Mouse (Mus musculus): ENCODE results near the gene Nudt4. TPM values are rescaled to one million over a fixed set of nuclear protein-coding genes. Genes with fewer than 3 reads are reported as not detected.

Nudt4 gene
- total and polyA plus RNA-seq, 3 experiments, result 13.9 to 53.5 (median 42.9) TPM

- ATAC-seq (ENCODE audit: extremely low read depth, insufficient number of reproducible peaks, low FRiP score, poor library complexity, severe bottlenecking), result no peak
- no peak overlapping the region for H3K4me3 ChIP-seq (ENCODE audit: low read depth, low read length)
- TF ChIP-seq GATA1 (IDR thresholded peaks at IDR 0.05; ENCODE audit: borderline replicate concordance, low read length) (no peak), CTCF (IDR thresholded peaks at IDR 0.05; ENCODE audit: low read depth, low read length) (no peak), POLR2AphosphoS5 (IDR thresholded peaks at IDR 0.05; ENCODE audit: insufficient replicate concordance, low read depth, low read length) (no peak), GATA2 (IDR thresholded peaks at IDR 0.05; ENCODE audit: borderline replicate concordance, low read depth, low read length) (no peak), TAL1 (conservative IDR thresholded peaks at IDR 0.05; ENCODE audit: low read depth, low read length) (no peak)
- H3K36me3 ChIP-seq (replicated peaks), result peaks cover 28% of the 10 kb centered on the region
- no peak for DNase-seq (ENCODE audit: low spot score)
- H3K4me1 ChIP-seq (ENCODE audit: insufficient read depth, low read depth, low read length), result peaks cover 39% of the 10 kb centered on the region
- no peaks in the 10 kb centered on the region for H3K27me3 ChIP-seq (ENCODE audit: insufficient read depth, low read length)
- H3K9me3 ChIP-seq (replicated peaks), result no peaks in the 10 kb centered on the region
Observed at GRCm38 (mm10) chr10:95530551-95531121, 33.3 kb downstream of the Nudt4 start.

- no peaks in the 10 kb centered on the region for H3K9me3 ChIP-seq (replicated peaks)
- peaks cover 24% of the 10 kb centered on the region for H3K4me1 ChIP-seq (ENCODE audit: insufficient read depth, low read depth, low read length)
- DNase-seq (ENCODE audit: low spot score) (no peak), ATAC-seq (ENCODE audit: extremely low read depth, insufficient number of reproducible peaks, low FRiP score, poor library complexity, severe bottlenecking) (no peak)
- H3K36me3 ChIP-seq (replicated peaks), result peaks cover 33% of the 10 kb centered on the region
- TF ChIP-seq GATA2 (IDR thresholded peaks at IDR 0.05; ENCODE audit: borderline replicate concordance, low read depth, low read length) (no peak), GATA1 (IDR thresholded peaks at IDR 0.05; ENCODE audit: borderline replicate concordance, low read length) (no peak), TAL1 (conservative IDR thresholded peaks at IDR 0.05; ENCODE audit: low read depth, low read length) (no peak), CTCF (IDR thresholded peaks at IDR 0.05; ENCODE audit: low read depth, low read length) (no peak), POLR2AphosphoS5 (IDR thresholded peaks at IDR 0.05; ENCODE audit: insufficient replicate concordance, low read depth, low read length) (no peak)
- H3K27me3 ChIP-seq (ENCODE audit: insufficient read depth, low read length), result no peaks in the 10 kb centered on the region
- H3K4me3 ChIP-seq (ENCODE audit: low read depth, low read length), result no peak overlapping the region
Observed at GRCm38 (mm10) chr10:95526495-95527122, 37.3 kb downstream of the Nudt4 start.

- DNase-seq (ENCODE audit: low spot score) (no peak), ATAC-seq (ENCODE audit: extremely low read depth, insufficient number of reproducible peaks, low FRiP score, poor library complexity, severe bottlenecking) (no peak)
- Histone ChIP-seq H3K4me1 (ENCODE audit: insufficient read depth, low read depth, low read length) (peaks cover 24% of the 10 kb centered on the region), H3K4me3 (ENCODE audit: low read depth, low read length) (no peak overlapping the region), H3K9me3 (replicated peaks) (no peaks in the 10 kb centered on the region), H3K36me3 (replicated peaks) (peaks cover 35% of the 10 kb centered on the region), H3K27me3 (ENCODE audit: insufficient read depth, low read length) (no peaks in the 10 kb centered on the region)
- TF ChIP-seq POLR2AphosphoS5 (IDR thresholded peaks at IDR 0.05; ENCODE audit: insufficient replicate concordance, low read depth, low read length), result no peak
- TF ChIP-seq GATA2 (IDR thresholded peaks at IDR 0.05; ENCODE audit: borderline replicate concordance, low read depth, low read length), result no peak
- TF ChIP-seq TAL1 (conservative IDR thresholded peaks at IDR 0.05; ENCODE audit: low read depth, low read length), result no peak
- no peak for TF ChIP-seq GATA1 (IDR thresholded peaks at IDR 0.05; ENCODE audit: borderline replicate concordance, low read length)
- no peak for TF ChIP-seq CTCF (IDR thresholded peaks at IDR 0.05; ENCODE audit: low read depth, low read length)
Observed at GRCm38 (mm10) chr10:95525871-95526270, 38.1 kb downstream of the Nudt4 start.

- H3K4me3 ChIP-seq (ENCODE audit: low read depth, low read length), result no peak overlapping the region
- H3K9me3 ChIP-seq (replicated peaks), result no peaks in the 10 kb centered on the region
- peaks cover 34% of the 10 kb centered on the region for H3K36me3 ChIP-seq (replicated peaks)
- no peaks in the 10 kb centered on the region for H3K27me3 ChIP-seq (ENCODE audit: insufficient read depth, low read length)
- TF ChIP-seq CTCF (IDR thresholded peaks at IDR 0.05; ENCODE audit: low read depth, low read length) (no peak), TAL1 (conservative IDR thresholded peaks at IDR 0.05; ENCODE audit: low read depth, low read length) (no peak)
- peaks cover 20% of the 10 kb centered on the region for H3K4me1 ChIP-seq (ENCODE audit: insufficient read depth, low read depth, low read length)
- DNase-seq (ENCODE audit: low spot score), result no peak
- no peak for ATAC-seq (ENCODE audit: extremely low read depth, insufficient number of reproducible peaks, low FRiP score, poor library complexity, severe bottlenecking)
Observed at GRCm38 (mm10) chr10:95525037-95525675, 38.8 kb downstream of the Nudt4 start.

GRCm38 (mm10) chr10:95517656-95518055, 46.3 kb downstream of the Nudt4 start:
- ATAC-seq (ENCODE audit: extremely low read depth, insufficient number of reproducible peaks, low FRiP score, poor library complexity, severe bottlenecking) (no peak), DNase-seq (ENCODE audit: low spot score) (no peak)
- peaks cover 41% of the 10 kb centered on the region for H3K4me1 ChIP-seq (ENCODE audit: insufficient read depth, low read depth, low read length)
- H3K36me3 ChIP-seq (replicated peaks), result peaks cover 29% of the 10 kb centered on the region
- no peak overlapping the region for H3K4me3 ChIP-seq (ENCODE audit: low read depth, low read length)
- no peak for TF ChIP-seq GATA1 (IDR thresholded peaks at IDR 0.05; ENCODE audit: borderline replicate concordance, low read length)
- TF ChIP-seq POLR2AphosphoS5 (IDR thresholded peaks at IDR 0.05; ENCODE audit: insufficient replicate concordance, low read depth, low read length), result no peak
- TF ChIP-seq GATA2 (IDR thresholded peaks at IDR 0.05; ENCODE audit: borderline replicate concordance, low read depth, low read length), result no peak
- TF ChIP-seq TAL1 (conservative IDR thresholded peaks at IDR 0.05; ENCODE audit: low read depth, low read length), result no peak
- TF ChIP-seq CTCF (IDR thresholded peaks at IDR 0.05; ENCODE audit: low read depth, low read length), result no peak
- no peaks in the 10 kb centered on the region for H3K27me3 ChIP-seq (ENCODE audit: insufficient read depth, low read length)
- H3K9me3 ChIP-seq (replicated peaks), result no peaks in the 10 kb centered on the region

- Histone ChIP-seq H3K36me3 (replicated peaks) (peaks cover 14% of the 10 kb centered on the region), H3K9me3 (replicated peaks) (peaks cover 5% of the 10 kb centered on the region), H3K4me1 (ENCODE audit: insufficient read depth, low read depth, low read length) (peaks cover 43% of the 10 kb centered on the region), H3K27me3 (ENCODE audit: insufficient read depth, low read length) (no peaks in the 10 kb centered on the region), H3K4me3 (ENCODE audit: low read depth, low read length) (peak overlapping the region; percentile 92)
- ATAC-seq (ENCODE audit: extremely low read depth, insufficient number of reproducible peaks, low FRiP score, poor library complexity, severe bottlenecking) (no peak), DNase-seq (ENCODE audit: low spot score) (peak; percentile 42)
- no peak for TF ChIP-seq GATA1 (IDR thresholded peaks at IDR 0.05; ENCODE audit: borderline replicate concordance, low read length)
- TF ChIP-seq TAL1 (conservative IDR thresholded peaks at IDR 0.05; ENCODE audit: low read depth, low read length), result no peak
- no peak for TF ChIP-seq POLR2AphosphoS5 (IDR thresholded peaks at IDR 0.05; ENCODE audit: insufficient replicate concordance, low read depth, low read length)
- no peak for TF ChIP-seq GATA2 (IDR thresholded peaks at IDR 0.05; ENCODE audit: borderline replicate concordance, low read depth, low read length)
- no peak for TF ChIP-seq CTCF (IDR thresholded peaks at IDR 0.05; ENCODE audit: low read depth, low read length)
Observed at GRCm38 (mm10) chr10:95515293-95515931, 48.5 kb downstream of the Nudt4 start.
